Mouse (Mus musculus) right cerebral cortex, postnatal 10 days (tissue): ENCODE results near the gene Rab11fip3.
"Not testable (repeated sequence)": the region's sequence is repeated elsewhere in the genome, so short reads cannot be mapped to it uniquely, and the experiment has no call there.

Experiments used
- DNase-seq, 2 experiments: peaks; one replicate each; pipeline ENCODE4 v3.0.0; 2021; ENCODE audit warnings: low spot score in 2 of 2

Rab11fip3 gene

DNA sequence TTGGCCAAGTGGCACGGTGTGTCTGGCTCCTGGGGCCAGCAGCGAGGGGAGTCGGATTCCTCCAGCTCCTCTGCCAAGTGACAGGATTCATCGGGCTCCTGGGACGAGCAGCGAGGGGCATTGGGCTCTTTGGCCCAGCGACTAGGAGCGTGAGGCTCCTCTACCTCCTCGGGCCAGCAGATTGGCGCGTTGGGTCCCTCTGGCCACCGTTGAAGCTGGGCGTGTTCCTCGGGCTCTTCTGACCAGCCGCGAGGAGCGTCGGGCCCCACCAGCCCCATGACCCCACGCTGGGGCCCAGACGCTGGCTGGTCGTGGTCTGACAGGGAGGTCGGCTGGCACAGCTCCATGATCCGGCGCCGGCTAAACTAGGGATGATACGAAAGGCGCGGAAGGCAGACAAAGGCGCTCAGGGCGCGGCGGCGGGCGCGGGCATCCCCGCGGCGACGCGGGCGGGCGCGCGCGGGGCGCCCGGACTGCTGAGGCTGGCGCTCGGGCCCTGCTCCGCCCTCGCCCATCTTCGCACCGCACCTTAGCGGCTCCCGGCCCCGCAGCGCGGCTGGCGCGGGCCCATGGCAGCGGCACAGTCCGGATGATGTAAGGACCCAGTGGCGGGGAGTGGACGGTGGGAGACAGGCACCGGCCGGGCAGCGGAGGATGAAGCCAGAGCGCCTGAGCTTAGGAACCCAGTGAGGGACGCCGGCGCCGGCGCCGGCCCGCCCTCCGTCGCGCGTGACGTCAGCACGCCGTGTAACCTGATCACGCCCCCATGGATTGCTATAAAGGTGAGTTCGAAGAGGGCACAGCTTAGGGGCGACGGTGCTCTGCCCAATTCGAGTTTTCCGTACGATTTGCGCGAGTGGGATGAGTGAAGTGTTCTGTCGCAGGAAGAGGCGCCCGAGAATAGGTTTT is at the start of gene Rab11fip3:
Rab11fip3 (minus strand) TSS at position 725 of the 909 bp plus-strand sequence.
- DNase-seq, result peak; percentile 87 to 89

GRCm38 (mm10) chr17:26116503-26117258 is 47.3 kb upstream of the Rab11fip3 start:
- DNase-seq, result no peak

- DNase-seq, result no peak
These were observed 46.7 kb upstream of the Rab11fip3 start for GRCm38 (mm10) chr17:26115956-26116487.

DNA sequence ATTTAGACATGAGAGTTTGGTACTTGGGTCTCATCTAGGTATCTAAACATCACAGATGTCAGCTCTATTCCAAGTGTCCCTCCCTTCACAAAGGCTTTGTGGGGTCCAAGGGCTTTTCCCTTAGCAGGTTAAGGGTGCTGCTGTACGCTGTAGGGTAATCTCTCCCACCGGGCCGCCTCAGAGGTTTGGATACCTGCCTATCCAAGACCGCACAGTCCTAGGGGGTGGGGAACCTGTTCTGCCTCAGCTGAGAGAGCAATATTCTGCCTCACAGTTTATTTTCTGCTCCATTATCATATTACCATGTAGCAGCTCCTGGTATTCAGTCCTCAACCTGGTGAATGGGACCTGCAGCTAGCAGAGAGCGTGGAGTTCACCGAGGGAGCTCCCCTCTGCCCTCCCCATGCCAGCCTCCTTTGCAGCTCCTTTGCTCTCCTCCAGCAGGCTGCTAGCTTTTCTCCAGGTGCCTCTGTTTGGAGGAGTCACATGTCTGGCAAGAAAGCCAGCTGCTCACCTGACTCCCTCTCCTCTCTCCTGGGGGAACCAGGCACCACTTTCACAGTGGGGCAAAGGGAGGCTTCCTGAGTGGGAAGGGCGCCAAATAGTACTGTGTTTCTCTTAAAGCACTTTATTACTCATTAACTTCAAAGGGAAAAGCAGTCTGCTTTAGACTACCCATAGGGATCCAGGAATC is 46.0 kb upstream of the Rab11fip3 start:
- no peak for DNase-seq

GRCm38 (mm10) chr17:26114461-26114860 is 45.1 kb upstream of the Rab11fip3 start:
- not testable (repeated sequence) for DNase-seq

GRCm38 (mm10) chr17:26114061-26114460 is 44.7 kb upstream of the Rab11fip3 start:
- DNase-seq, result no peak

- peak; percentile 76 to 77 for DNase-seq
These were observed 44.0 kb upstream of the Rab11fip3 start, which contains the start of gene Tmem8 for GRCm38 (mm10) chr17:26113181-26113948. TSS of gene Tmem8 (plus strand) at chr17:26113299.

- no peak for DNase-seq
These were observed 43.4 kb upstream of the Rab11fip3 start for GRCm38 (mm10) chr17:26112751-26113150.

DNA sequence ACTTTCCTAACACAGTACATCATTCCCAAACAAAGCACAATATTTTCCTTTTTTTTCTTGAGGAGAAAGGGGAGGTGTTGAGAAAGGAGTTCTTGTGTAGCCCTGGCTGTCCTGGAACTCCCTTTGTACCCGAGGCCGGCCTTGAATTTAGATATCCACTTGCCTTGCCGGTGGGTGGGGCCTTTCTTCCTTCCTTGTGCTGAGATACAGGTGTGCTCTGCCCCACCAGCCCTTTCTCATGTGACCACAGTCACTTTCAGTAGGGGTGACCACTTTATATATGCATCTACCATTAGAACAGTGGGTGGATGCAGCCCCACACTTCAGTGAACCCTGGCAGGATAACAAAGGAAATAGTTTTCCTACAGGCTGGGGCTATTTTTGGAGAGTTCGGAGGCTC is 42.4 kb upstream of the Rab11fip3 start:
- DNase-seq, result no peak

GRCm38 (mm10) chr17:26111024-26111423 is 41.7 kb upstream of the Rab11fip3 start:
- DNase-seq, result no peak

DNA sequence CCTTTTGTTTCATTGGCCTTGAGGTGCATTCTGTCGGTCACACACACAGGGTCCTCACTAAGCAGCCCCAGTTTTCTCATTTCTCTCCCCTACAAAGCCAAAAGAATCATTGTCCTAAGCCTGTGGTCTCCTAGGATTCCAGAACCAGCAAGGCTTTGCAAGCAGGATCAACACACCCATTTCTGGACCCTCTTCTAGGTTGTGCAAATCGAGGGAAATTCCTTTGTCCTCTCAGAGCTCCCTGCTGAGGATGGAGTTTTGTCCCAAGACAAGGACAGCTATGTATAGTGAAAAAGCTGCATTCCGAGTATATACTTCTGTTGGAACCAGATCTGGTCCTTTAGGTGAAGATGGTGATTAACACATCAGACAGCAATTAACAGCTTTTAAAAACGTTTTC is 40.8 kb upstream of the Rab11fip3 start:
- DNase-seq, result no peak

DNA sequence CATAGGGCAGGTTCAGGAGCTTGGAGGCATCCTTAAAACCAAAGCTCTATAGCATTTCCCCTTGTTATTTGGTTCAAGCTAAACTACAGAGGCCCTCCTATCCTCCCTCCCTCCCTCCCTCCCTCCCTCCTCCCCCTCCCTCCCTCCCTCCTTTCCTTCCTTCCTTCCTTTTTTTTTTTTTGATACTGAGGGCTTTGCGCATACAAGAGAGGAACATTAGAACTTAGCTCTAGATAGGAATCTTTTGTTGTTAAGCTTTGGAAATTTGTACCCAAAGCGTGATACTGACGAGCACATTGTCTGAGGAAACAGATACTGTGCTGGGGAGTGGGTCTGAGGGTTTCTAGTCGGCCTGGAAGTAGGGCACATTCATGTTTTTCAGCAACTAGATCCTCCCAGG is 36.3 kb upstream of the Rab11fip3 start:
- DNase-seq, result no peak

GRCm38 (mm10) chr17:26101478-26101877 is 32.1 kb upstream of the Rab11fip3 start:
- no peak for DNase-seq

DNA sequence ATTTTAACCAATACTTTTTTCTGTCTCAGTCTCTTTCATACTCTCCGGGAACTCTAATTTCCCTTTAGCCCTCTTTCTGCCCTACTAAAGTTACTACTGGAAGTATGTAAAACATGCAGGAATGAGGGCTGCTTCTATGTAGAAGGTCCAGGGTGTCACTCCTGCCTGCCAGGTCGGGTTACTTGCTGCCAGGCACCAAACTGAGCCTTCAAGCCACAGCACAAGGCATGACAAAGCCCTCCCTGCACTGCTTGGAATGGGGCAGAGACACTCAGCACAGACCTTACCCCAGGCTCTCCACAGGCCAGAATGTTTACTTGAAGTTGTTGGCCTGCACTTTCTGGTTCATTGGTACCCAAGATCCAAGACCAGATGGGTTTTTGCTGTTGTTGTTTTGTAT is 30.8 kb upstream of the Rab11fip3 start:
- no peak for DNase-seq

GRCm38 (mm10) chr17:26099316-26099715 is 30.0 kb upstream of the Rab11fip3 start:
- DNase-seq, result not testable (repeated sequence)

- no peak for DNase-seq
These were observed 29.1 kb upstream of the Rab11fip3 start for GRCm38 (mm10) chr17:26098461-26098860.

- DNase-seq, result peak; percentile 72 to 74
These were observed 25.9 kb upstream of the Rab11fip3 start, which contains the start of gene Nme4 for GRCm38 (mm10) chr17:26095121-26095740. TSS of gene Nme4 (minus strand) at chr17:26095602.

DNA sequence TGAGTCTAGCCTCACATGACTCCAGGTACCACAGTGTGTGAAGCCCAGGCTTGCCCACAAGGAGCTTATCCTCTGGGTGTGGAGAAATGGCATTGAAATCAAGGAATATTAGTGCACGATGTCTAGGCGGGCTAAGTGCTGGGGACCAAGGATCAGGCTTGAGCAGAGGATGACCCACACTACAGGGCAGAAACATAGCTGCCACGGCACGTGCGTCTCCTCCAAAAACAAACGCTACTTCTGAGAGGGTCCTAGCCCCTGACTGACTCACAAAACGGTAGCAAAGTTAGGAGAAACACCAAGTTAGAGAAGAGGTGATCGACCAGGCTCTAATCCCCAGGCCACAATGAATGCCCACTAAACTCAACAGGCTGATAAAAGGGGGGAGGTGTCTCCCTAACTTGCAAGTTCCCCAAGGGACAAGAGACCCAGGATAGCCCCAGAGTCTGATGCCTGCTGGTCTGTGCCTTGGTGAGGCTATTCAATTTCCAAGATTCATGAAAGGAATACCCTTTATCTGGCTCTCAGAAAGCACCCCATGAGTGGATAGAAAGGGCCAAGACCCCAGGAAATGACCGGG is 25.3 kb upstream of the Rab11fip3 start:
- no peak for DNase-seq

DNA sequence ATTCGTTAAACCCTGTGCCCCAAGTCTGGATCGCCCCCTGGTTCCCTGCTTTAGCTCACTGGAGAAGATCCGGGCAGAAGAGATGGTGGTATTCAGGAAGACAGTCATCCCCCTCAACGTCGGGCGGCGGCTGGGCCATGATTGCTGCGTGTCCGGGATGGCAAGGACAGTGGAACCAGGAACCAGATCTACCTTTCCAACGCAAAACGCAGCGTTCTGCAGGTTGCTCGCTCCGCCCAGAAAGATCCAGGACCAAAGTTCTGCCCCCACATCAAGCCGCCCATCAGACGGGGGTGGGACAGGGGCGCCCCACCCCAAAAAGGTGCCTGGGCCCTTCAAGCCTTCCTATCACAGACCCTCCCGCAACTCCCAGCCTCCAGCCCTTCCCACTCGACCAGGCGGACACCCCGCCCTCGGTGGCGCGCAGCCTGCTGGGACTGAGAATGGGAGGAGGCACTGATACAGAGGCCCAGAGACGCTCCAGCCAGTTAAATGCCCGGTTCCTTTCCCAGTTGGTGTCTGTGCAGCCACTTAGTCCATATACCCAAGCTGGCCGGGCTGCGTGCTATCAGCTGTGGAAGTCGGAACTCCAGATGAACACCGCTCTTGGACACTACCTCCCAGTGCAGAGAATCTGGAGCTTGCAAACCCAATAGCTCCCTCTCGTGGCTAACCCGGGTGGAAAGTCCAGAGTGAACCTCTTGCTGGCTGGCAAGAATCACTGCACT is 20.7 kb upstream of the Rab11fip3 start, which contains the start of gene Decr2:
Decr2 (minus strand) TSS at position 433 of the 728 bp plus-strand sequence.
- DNase-seq, result peak; percentile 91 to 92
